Mouse (Mus musculus) heart, embryonic 11.5 days (tissue): Measurements from ENCODE around the gene Cd200. TPM values are rescaled to one million over a fixed set of nuclear protein-coding genes. Genes with fewer than 3 reads are reported as not detected.

Experiments
- ATAC-seq: fragments of 200-750 bp; cut with Nextera tagmentation; replicated peaks from 2 replicates; pipeline ENCODE4 v1.8.0; 2017; ENCODE audit warnings: moderate library complexity; ENCODE audit not compliant: insufficient number of reproducible peaks, low FRiP score, low TSS enrichment
- H3K27ac ChIP-seq: fragments of 300-500 bp; sonication (generic); 2 replicates; pipeline ENCODE4 v1.5.1; 2014; ENCODE audit warnings: mild to moderate bottlenecking, low read depth, low read length
- H3K27me3 ChIP-seq: fragments of 300-500 bp; sonication (generic); 2 replicates; pipeline ENCODE4 v1.6.1; 2014; ENCODE audit warnings: mild to moderate bottlenecking, low read length, mixed read lengths; ENCODE audit not compliant: control insufficient read depth, insufficient read depth
- H3K36me3 ChIP-seq: fragments of 300-500 bp; sonication (generic); 2 replicates; pipeline ENCODE4 v1.6.1; 2014; ENCODE audit warnings: mild to moderate bottlenecking, low read length, moderate library complexity, mixed read lengths; ENCODE audit not compliant: control insufficient read depth, insufficient read depth
- H3K4me1 ChIP-seq: fragments of 300-500 bp; sonication (generic); 2 replicates; pipeline ENCODE4 v1.6.1; 2014; ENCODE audit warnings: low read length; ENCODE audit not compliant: control insufficient read depth, insufficient read depth
- H3K4me2 ChIP-seq: fragments of 300-500 bp; sonication (generic); 2 replicates; pipeline ENCODE4 v1.6.1; 2014; ENCODE audit warnings: mild to moderate bottlenecking, moderate library complexity
- H3K4me3 ChIP-seq: fragments of 300-500 bp; sonication (generic); 2 replicates; pipeline ENCODE4 v1.5.1; 2014; ENCODE audit warnings: low read depth, low read length
- H3K9ac ChIP-seq: fragments of 300-500 bp; sonication (generic); 2 replicates; pipeline ENCODE4 v1.6.1; 2014; ENCODE audit warnings: mild to moderate bottlenecking, low read depth, low read length, moderate library complexity
- H3K9me3 ChIP-seq: fragments of 300-500 bp; sonication (generic); replicated peaks from 2 replicates; pipeline ENCODE4 v1.6.1; 2016; ENCODE audit warnings: low read length; ENCODE audit not compliant: control insufficient read depth
- WGBS: fragments of 180-500 bp; shearing (Covaris S2); extraction: QIAGEN DNeasy Blood & Tissue Kit; methylation state at CpG from one replicate; pipeline ENCODE4 v1.1.7; 2014; ENCODE audit not compliant: insufficient replicate concordance; 5-methylcytosine and 5-hydroxymethylcytosine counted together
- polyA plus RNA-seq: library from polyadenylated mRNA; unstranded; fragments of >200 nt; fragmentation: Nextera tagmentation; extraction: Ambion mirVana; gene quantifications from 2 replicates; pipeline ENCODE4 v1.2.1, GENCODE M21; 2014

Cd200 gene
- polyA plus RNA-seq, 1 experiment from 2014 or later: 9.9 TPM

- WGBS: 62% methylated on average over 2 of the region's 2 CpGs
- no peak overlapping the region for H3K27ac ChIP-seq
Observed at GRCm38 (mm10) chr16:45402951-45403350, 5.9 kb downstream of the Cd200 start.

GRCm38 (mm10) chr16:45402036-45402435, 6.8 kb downstream of the Cd200 start:
- Histone ChIP-seq H3K4me3 (no peak overlapping the region), H3K9ac (no peak overlapping the region), H3K4me1 (no peaks in the 10 kb centered on the region), H3K27ac (no peak overlapping the region), H3K9me3 (no peaks in the 10 kb centered on the region), H3K4me2 (no peak overlapping the region), H3K27me3 (no peaks in the 10 kb centered on the region), H3K36me3 (no peaks in the 10 kb centered on the region)
- WGBS: 83% methylated on average over 1 of the region's 1 CpGs
- no peak for ATAC-seq

More at GRCm38 (mm10) chr16:45402951-45403350, 5.9 kb downstream of the Cd200 start:
- no peak overlapping the region for H3K4me3 ChIP-seq
- no peaks in the 10 kb centered on the region for H3K27me3 ChIP-seq
- H3K9ac ChIP-seq: no peak overlapping the region
- no peaks in the 10 kb centered on the region for H3K4me1 ChIP-seq
- H3K9me3 ChIP-seq: no peaks in the 10 kb centered on the region
- H3K36me3 ChIP-seq: no peaks in the 10 kb centered on the region
- no peak overlapping the region for H3K4me2 ChIP-seq
- no peak for ATAC-seq

- 39% methylated on average over 9 of the region's 9 CpGs for WGBS
- H3K4me2 ChIP-seq: no peak overlapping the region
- ATAC-seq: no peak
Observed at GRCm38 (mm10) chr16:45399947-45400555, 8.8 kb downstream of the Cd200 start.

GRCm38 (mm10) chr16:45399411-45399810, 9.4 kb downstream of the Cd200 start:
- Histone ChIP-seq H3K4me2 (no peak overlapping the region), H3K9ac (no peak overlapping the region), H3K36me3 (no peaks in the 10 kb centered on the region), H3K4me1 (no peaks in the 10 kb centered on the region), H3K27me3 (no peaks in the 10 kb centered on the region), H3K4me3 (no peak overlapping the region), H3K27ac (no peak overlapping the region), H3K9me3 (no peaks in the 10 kb centered on the region)
- 70% methylated on average over 3 of the region's 3 CpGs for WGBS
- no peak for ATAC-seq

More at GRCm38 (mm10) chr16:45399947-45400555, 8.8 kb downstream of the Cd200 start:
- no peaks in the 10 kb centered on the region for H3K4me1 ChIP-seq
- H3K27ac ChIP-seq: no peak overlapping the region
- H3K9me3 ChIP-seq: no peaks in the 10 kb centered on the region
- no peaks in the 10 kb centered on the region for H3K36me3 ChIP-seq
- no peaks in the 10 kb centered on the region for H3K27me3 ChIP-seq
- no peak overlapping the region for H3K9ac ChIP-seq
- H3K4me3 ChIP-seq: no peak overlapping the region

GRCm38 (mm10) chr16:45397440-45397839, 11.4 kb downstream of the Cd200 start:
- no peak overlapping the region for H3K4me3 ChIP-seq
- ATAC-seq: no peak
- no peaks in the 10 kb centered on the region for H3K4me1 ChIP-seq
- H3K9ac ChIP-seq: no peak overlapping the region
- WGBS: 79% methylated on average over 2 of the region's 2 CpGs
- H3K27me3 ChIP-seq: no peaks in the 10 kb centered on the region
- H3K4me2 ChIP-seq: no peak overlapping the region
- no peaks in the 10 kb centered on the region for H3K9me3 ChIP-seq
- no peak overlapping the region for H3K27ac ChIP-seq
- no peaks in the 10 kb centered on the region for H3K36me3 ChIP-seq

GRCm38 (mm10) chr16:45392246-45392645, 16.6 kb downstream of the Cd200 start:
- 81% methylated on average over 6 of the region's 6 CpGs for WGBS
- H3K4me3 ChIP-seq: no peak overlapping the region
- H3K27ac ChIP-seq: no peak overlapping the region
- H3K9me3 ChIP-seq: no peaks in the 10 kb centered on the region
- H3K4me2 ChIP-seq: no peak overlapping the region
- H3K9ac ChIP-seq: no peak overlapping the region
- no peaks in the 10 kb centered on the region for H3K27me3 ChIP-seq
- H3K36me3 ChIP-seq: no peaks in the 10 kb centered on the region
- no peaks in the 10 kb centered on the region for H3K4me1 ChIP-seq
- no peak for ATAC-seq

GRCm38 (mm10) chr16:45391680-45392079, 17.2 kb downstream of the Cd200 start:
- Histone ChIP-seq H3K36me3 (no peaks in the 10 kb centered on the region), H3K9ac (no peak overlapping the region), H3K4me3 (no peak overlapping the region), H3K27me3 (no peaks in the 10 kb centered on the region), H3K4me2 (no peak overlapping the region), H3K4me1 (no peaks in the 10 kb centered on the region), H3K27ac (no peak overlapping the region), H3K9me3 (no peaks in the 10 kb centered on the region)
- 87% methylated on average over 3 of the region's 3 CpGs for WGBS
- no peak for ATAC-seq

GRCm38 (mm10) chr16:45390286-45390956, 18.4 kb downstream of the Cd200 start:
- Histone ChIP-seq H3K4me2 (no peak overlapping the region), H3K36me3 (no peaks in the 10 kb centered on the region), H3K9me3 (no peaks in the 10 kb centered on the region), H3K4me1 (no peaks in the 10 kb centered on the region), H3K27ac (no peak overlapping the region), H3K9ac (no peak overlapping the region), H3K27me3 (no peaks in the 10 kb centered on the region), H3K4me3 (no peak overlapping the region)
- WGBS: 75% methylated on average over 5 of the region's 5 CpGs
- ATAC-seq: no peak

GRCm38 (mm10) chr16:45389833-45390232, 19.0 kb downstream of the Cd200 start:
- Histone ChIP-seq H3K4me1 (no peaks in the 10 kb centered on the region), H3K27me3 (no peaks in the 10 kb centered on the region), H3K9me3 (no peaks in the 10 kb centered on the region), H3K4me3 (no peak overlapping the region), H3K36me3 (no peaks in the 10 kb centered on the region), H3K27ac (no peak overlapping the region), H3K9ac (no peak overlapping the region), H3K4me2 (no peak overlapping the region)
- ATAC-seq: no peak
- 81% methylated on average over 2 of the region's 2 CpGs for WGBS
